Mouse (Mus musculus): ENCODE data around the gene Vta1. TPM values are rescaled to one million over a fixed set of nuclear protein-coding genes. Genes with fewer than 3 reads are reported as not detected.

Gene Vta1
- polyA plus RNA-seq, 1 experiment from 2014 or later: 107 TPM

GRCm38 (mm10) chr10:14685663-14686062 is 19.7 kb downstream of the Vta1 start:
- no peaks in the 10 kb centered on the region for H3K27me3 ChIP-seq (ENCODE audit: control insufficient read depth, insufficient read depth, low read length)
- H3K27ac ChIP-seq (ENCODE audit: low read length): no peak overlapping the region
- H3K9ac ChIP-seq (replicated peaks; ENCODE audit: low read depth, low read length): no peak overlapping the region
- ATAC-seq (ENCODE audit: insufficient number of reproducible peaks, insufficient read depth, low FRiP score, low read depth): no peak
- H3K9me3 ChIP-seq (ENCODE audit: control insufficient read depth, low read depth, low read length): no peaks in the 10 kb centered on the region
- 95% methylated on average over 1 of the region's 1 CpGs for WGBS
- H3K4me1 ChIP-seq (ENCODE audit: control insufficient read depth, insufficient read depth, low read length): no peaks in the 10 kb centered on the region
- no peak overlapping the region for H3K4me3 ChIP-seq (ENCODE audit: low read depth, low read length)
- H3K36me3 ChIP-seq (ENCODE audit: control insufficient read depth, insufficient read depth, low read length): peaks cover 3% of the 10 kb centered on the region; the same call in 1 of the 2 replicates
- no peak overlapping the region for H3K4me2 ChIP-seq (replicated peaks; ENCODE audit: low read depth, low read length)

DNA sequence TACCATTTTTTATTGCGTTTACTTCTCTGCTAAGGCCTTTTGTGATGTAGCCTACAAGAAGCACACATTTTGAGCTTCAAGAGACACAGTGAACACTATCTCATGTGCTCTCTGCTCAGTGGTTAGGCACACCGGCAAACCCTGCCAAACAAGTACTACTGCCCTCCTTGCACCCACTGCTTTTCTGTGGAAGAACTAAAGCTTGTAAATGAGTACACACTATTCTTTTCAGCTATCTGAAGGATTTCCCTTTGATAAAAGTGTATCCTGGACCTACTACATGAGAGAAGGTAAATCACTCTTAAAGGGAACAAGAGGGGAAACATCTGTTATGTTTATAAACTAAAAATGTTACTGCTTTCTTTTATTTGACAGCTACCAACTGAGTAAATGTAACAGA is 39.2 kb downstream of the Vta1 start:
- H3K9ac ChIP-seq (replicated peaks; ENCODE audit: low read depth, low read length): no peak overlapping the region
- ATAC-seq (ENCODE audit: insufficient number of reproducible peaks, insufficient read depth, low FRiP score, low read depth): no peak
- WGBS: 91% methylated on average over 2 of the region's 2 CpGs

DNA sequence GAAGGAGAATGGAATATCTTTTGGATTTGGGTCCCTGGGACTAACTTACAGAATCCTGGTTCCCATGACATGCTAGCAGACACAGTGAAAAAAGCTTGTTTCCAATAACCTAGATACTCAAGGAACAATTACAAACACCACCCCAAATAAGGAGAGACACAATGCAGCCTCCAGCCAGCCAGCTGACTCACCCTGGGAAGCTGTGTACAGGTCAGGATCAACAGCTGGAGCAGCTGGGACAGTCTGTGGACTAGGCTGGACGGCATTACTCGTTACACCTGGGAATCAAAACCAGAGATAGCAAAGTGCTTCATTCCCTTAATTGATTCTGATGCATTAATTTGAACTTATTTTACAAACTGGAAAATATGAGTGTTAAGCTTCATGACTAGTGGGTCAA is 44.5 kb downstream of the Vta1 start:
- WGBS: 80% methylated on average over 2 of the region's 2 CpGs
- H3K36me3 ChIP-seq (ENCODE audit: control insufficient read depth, insufficient read depth, low read length): peaks cover 8% of the 10 kb centered on the region; the same call in 1 of the 2 replicates
- H3K9ac ChIP-seq (replicated peaks; ENCODE audit: low read depth, low read length): no peak overlapping the region
- no peak overlapping the region for H3K4me3 ChIP-seq (ENCODE audit: low read depth, low read length)
- no peak overlapping the region for H3K27ac ChIP-seq (ENCODE audit: low read length)
- H3K9me3 ChIP-seq (ENCODE audit: control insufficient read depth, low read depth, low read length): no peaks in the 10 kb centered on the region
- ATAC-seq (ENCODE audit: insufficient number of reproducible peaks, insufficient read depth, low FRiP score, low read depth): no peak
- no peaks in the 10 kb centered on the region for H3K27me3 ChIP-seq (ENCODE audit: control insufficient read depth, insufficient read depth, low read length)
- H3K4me2 ChIP-seq (replicated peaks; ENCODE audit: low read depth, low read length): no peak overlapping the region
- no peaks in the 10 kb centered on the region for H3K4me1 ChIP-seq (ENCODE audit: control insufficient read depth, insufficient read depth, low read length)

More for the DNA sequence above, 39.2 kb downstream of the Vta1 start:
- Histone ChIP-seq H3K27ac (ENCODE audit: low read length) (no peak overlapping the region), H3K36me3 (ENCODE audit: control insufficient read depth, insufficient read depth, low read length) (peaks cover 8% of the 10 kb centered on the region; the same call in 1 of the 2 replicates), H3K4me1 (ENCODE audit: control insufficient read depth, insufficient read depth, low read length) (no peaks in the 10 kb centered on the region), H3K27me3 (ENCODE audit: control insufficient read depth, insufficient read depth, low read length) (no peaks in the 10 kb centered on the region), H3K4me3 (ENCODE audit: low read depth, low read length) (no peak overlapping the region), H3K4me2 (replicated peaks; ENCODE audit: low read depth, low read length) (no peak overlapping the region), H3K9me3 (ENCODE audit: control insufficient read depth, low read depth, low read length) (no peaks in the 10 kb centered on the region)

DNA sequence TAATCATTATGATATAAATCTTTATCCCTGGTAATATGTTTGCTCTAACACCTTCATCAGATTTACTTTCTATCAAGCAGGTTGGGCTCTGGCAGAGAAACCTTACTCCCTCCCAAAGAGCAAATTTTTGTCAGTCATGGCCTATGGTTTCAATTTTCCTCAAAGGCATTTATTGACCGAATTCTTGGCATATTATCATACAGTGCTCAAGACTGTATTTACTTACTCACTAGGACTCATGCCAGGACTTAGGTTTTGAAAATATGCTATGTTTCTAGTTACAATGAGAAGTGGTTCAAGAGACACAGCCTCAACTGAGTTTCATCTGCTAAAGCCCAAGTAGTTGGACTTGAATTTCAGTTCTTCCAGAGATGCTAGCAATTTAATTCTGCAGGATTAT is 65.7 kb downstream of the Vta1 start:
- Histone ChIP-seq H3K36me3 (ENCODE audit: control insufficient read depth, insufficient read depth, low read length) (no peaks in the 10 kb centered on the region), H3K9ac (replicated peaks; ENCODE audit: low read depth, low read length) (no peak overlapping the region), H3K27ac (ENCODE audit: low read length) (no peak overlapping the region), H3K4me2 (replicated peaks; ENCODE audit: low read depth, low read length) (no peak overlapping the region), H3K27me3 (ENCODE audit: control insufficient read depth, insufficient read depth, low read length) (no peaks in the 10 kb centered on the region), H3K9me3 (ENCODE audit: control insufficient read depth, low read depth, low read length) (no peaks in the 10 kb centered on the region), H3K4me3 (ENCODE audit: low read depth, low read length) (no peak overlapping the region), H3K4me1 (ENCODE audit: control insufficient read depth, insufficient read depth, low read length) (no peaks in the 10 kb centered on the region)
- WGBS: 59% methylated on average over 1 of the region's 1 CpGs
- no peak for ATAC-seq (ENCODE audit: insufficient number of reproducible peaks, insufficient read depth, low FRiP score, low read depth)

- Histone ChIP-seq H3K4me3 (ENCODE audit: low read depth, low read length) (no peak overlapping the region), H3K9me3 (ENCODE audit: control insufficient read depth, low read depth, low read length) (no peaks in the 10 kb centered on the region), H3K27ac (ENCODE audit: low read length) (no peak overlapping the region), H3K27me3 (ENCODE audit: control insufficient read depth, insufficient read depth, low read length) (no peaks in the 10 kb centered on the region), H3K36me3 (ENCODE audit: control insufficient read depth, insufficient read depth, low read length) (no peaks in the 10 kb centered on the region), H3K4me2 (replicated peaks; ENCODE audit: low read depth, low read length) (no peak overlapping the region), H3K9ac (replicated peaks; ENCODE audit: low read depth, low read length) (no peak overlapping the region), H3K4me1 (ENCODE audit: control insufficient read depth, insufficient read depth, low read length) (no peaks in the 10 kb centered on the region)
- no peak for ATAC-seq (ENCODE audit: insufficient number of reproducible peaks, insufficient read depth, low FRiP score, low read depth)
- 89% methylated on average over 4 of the region's 4 CpGs for WGBS
Measured at GRCm38 (mm10) chr10:14639043-14639442, 66.3 kb downstream of the Vta1 start.

DNA sequence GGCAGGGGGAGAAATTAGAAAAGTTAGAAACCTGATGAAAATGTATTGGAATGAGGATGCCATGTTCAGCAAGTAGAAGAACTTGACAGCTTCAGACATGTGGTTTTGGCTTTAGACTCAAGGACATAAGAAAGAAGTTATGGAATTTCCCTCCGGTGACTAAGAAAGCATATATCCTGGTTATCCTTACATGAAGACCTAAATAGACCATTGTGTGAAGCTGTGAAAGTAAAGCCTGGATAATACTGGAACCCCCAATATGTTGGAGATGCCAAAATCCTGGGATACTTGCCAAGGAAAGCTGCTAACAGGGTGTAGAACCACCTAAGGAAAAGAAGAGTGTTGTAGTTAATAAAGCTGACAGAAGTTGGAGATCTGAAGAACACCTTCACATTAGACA is 79.7 kb downstream of the Vta1 start:
- Histone ChIP-seq H3K36me3 (ENCODE audit: control insufficient read depth, insufficient read depth, low read length) (no peaks in the 10 kb centered on the region), H3K4me1 (ENCODE audit: control insufficient read depth, insufficient read depth, low read length) (no peaks in the 10 kb centered on the region), H3K27ac (ENCODE audit: low read length) (no peak overlapping the region), H3K4me2 (replicated peaks; ENCODE audit: low read depth, low read length) (no peak overlapping the region), H3K9me3 (ENCODE audit: control insufficient read depth, low read depth, low read length) (no peaks in the 10 kb centered on the region), H3K9ac (replicated peaks; ENCODE audit: low read depth, low read length) (no peak overlapping the region), H3K4me3 (ENCODE audit: low read depth, low read length) (no peak overlapping the region), H3K27me3 (ENCODE audit: control insufficient read depth, insufficient read depth, low read length) (no peaks in the 10 kb centered on the region)
- 100% methylated on average over 1 of the region's 1 CpGs for WGBS
- no peak for ATAC-seq (ENCODE audit: insufficient number of reproducible peaks, insufficient read depth, low FRiP score, low read depth)

GRCm38 (mm10) chr10:14619156-14619555 is 86.2 kb downstream of the Vta1 start:
- Histone ChIP-seq H3K4me3 (ENCODE audit: low read depth, low read length) (no peak overlapping the region), H3K27ac (ENCODE audit: low read length) (no peak overlapping the region), H3K4me1 (ENCODE audit: control insufficient read depth, insufficient read depth, low read length) (no peaks in the 10 kb centered on the region), H3K36me3 (ENCODE audit: control insufficient read depth, insufficient read depth, low read length) (no peaks in the 10 kb centered on the region), H3K27me3 (ENCODE audit: control insufficient read depth, insufficient read depth, low read length) (no peaks in the 10 kb centered on the region), H3K4me2 (replicated peaks; ENCODE audit: low read depth, low read length) (no peak overlapping the region), H3K9me3 (ENCODE audit: control insufficient read depth, low read depth, low read length) (no peaks in the 10 kb centered on the region), H3K9ac (replicated peaks; ENCODE audit: low read depth, low read length) (no peak overlapping the region)
- 90% methylated on average over 1 of the region's 1 CpGs for WGBS
- no peak for ATAC-seq (ENCODE audit: insufficient number of reproducible peaks, insufficient read depth, low FRiP score, low read depth)

GRCm38 (mm10) chr10:14618301-14618700 is 87.1 kb downstream of the Vta1 start:
- Histone ChIP-seq H3K4me2 (replicated peaks; ENCODE audit: low read depth, low read length) (no peak overlapping the region), H3K27ac (ENCODE audit: low read length) (no peak overlapping the region), H3K36me3 (ENCODE audit: control insufficient read depth, insufficient read depth, low read length) (no peaks in the 10 kb centered on the region), H3K9me3 (ENCODE audit: control insufficient read depth, low read depth, low read length) (no peaks in the 10 kb centered on the region), H3K27me3 (ENCODE audit: control insufficient read depth, insufficient read depth, low read length) (no peaks in the 10 kb centered on the region), H3K4me3 (ENCODE audit: low read depth, low read length) (no peak overlapping the region), H3K4me1 (ENCODE audit: control insufficient read depth, insufficient read depth, low read length) (no peaks in the 10 kb centered on the region), H3K9ac (replicated peaks; ENCODE audit: low read depth, low read length) (no peak overlapping the region)
- no peak for ATAC-seq (ENCODE audit: insufficient number of reproducible peaks, insufficient read depth, low FRiP score, low read depth)
- 67% methylated on average over 1 of the region's 1 CpGs for WGBS

DNA sequence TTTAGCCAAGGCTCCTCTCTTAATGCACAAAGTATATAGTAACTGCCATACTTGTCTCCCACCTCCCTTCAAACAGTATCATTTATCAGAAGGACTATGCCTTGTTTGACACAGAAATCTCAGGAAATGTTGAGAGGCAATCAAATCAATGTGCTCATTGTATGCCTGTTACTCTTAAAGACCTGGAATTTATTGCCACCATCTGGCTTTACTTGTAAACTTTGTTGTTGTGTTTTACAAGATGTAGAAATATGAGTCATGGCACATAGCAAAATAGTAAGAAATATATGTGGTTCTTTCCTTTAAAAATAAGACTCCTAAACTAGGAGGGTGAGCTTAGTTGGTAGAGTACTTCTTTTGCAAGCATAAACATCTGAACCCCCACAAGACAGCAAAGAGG is 89.9 kb downstream of the Vta1 start:
- Histone ChIP-seq H3K27me3 (ENCODE audit: control insufficient read depth, insufficient read depth, low read length) (no peaks in the 10 kb centered on the region), H3K27ac (ENCODE audit: low read length) (no peak overlapping the region), H3K4me1 (ENCODE audit: control insufficient read depth, insufficient read depth, low read length) (no peaks in the 10 kb centered on the region), H3K36me3 (ENCODE audit: control insufficient read depth, insufficient read depth, low read length) (no peaks in the 10 kb centered on the region), H3K9ac (replicated peaks; ENCODE audit: low read depth, low read length) (no peak overlapping the region), H3K4me2 (replicated peaks; ENCODE audit: low read depth, low read length) (no peak overlapping the region), H3K4me3 (ENCODE audit: low read depth, low read length) (no peak overlapping the region), H3K9me3 (ENCODE audit: control insufficient read depth, low read depth, low read length) (no peaks in the 10 kb centered on the region)
- ATAC-seq (ENCODE audit: insufficient number of reproducible peaks, insufficient read depth, low FRiP score, low read depth): no peak
